Mouse (Mus musculus): ENCODE results near the gene Cdk6. TPM values are rescaled to one million over a fixed set of nuclear protein-coding genes. Genes with fewer than 3 reads are reported as not detected.

Cdk6 gene
- polyA plus RNA-seq, 1 experiment from 2014 or later: 59.1 TPM

DNA sequence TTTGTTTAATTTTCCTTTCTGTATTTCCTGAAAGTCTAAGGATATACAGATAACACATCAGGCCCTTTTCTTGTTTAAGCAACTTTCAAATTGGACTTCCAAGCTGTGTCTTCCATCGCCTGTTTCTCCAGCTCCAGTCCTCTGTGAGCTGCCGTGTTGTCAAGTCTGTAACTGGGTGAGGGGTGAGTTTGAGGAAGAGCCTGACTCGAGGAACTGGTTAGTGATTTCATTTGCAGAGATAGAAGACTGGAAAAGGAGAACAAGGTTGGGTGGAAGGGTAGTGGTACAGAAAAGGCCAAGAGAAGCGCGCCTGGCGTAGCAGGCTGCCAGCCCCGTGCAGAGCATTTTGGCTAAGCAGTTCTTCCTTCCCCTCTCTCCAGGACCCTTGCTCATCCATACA lies 120.1 kb downstream of the Cdk6 start:
- ATAC-seq (ENCODE audit: borderline replicate concordance, extremely low read depth, low FRiP score, low TSS enrichment): no peak
- no peak overlapping the region for H3K4me3 ChIP-seq
- H3K36me3 ChIP-seq: no peaks in the 10 kb centered on the region
- H3K4me2 ChIP-seq: no peak overlapping the region
- H3K9me3 ChIP-seq: no peaks in the 10 kb centered on the region
- no peak overlapping the region for H3K9ac ChIP-seq
- no peak overlapping the region for H3K27ac ChIP-seq
- H3K4me1 ChIP-seq: peaks cover 26% of the 10 kb centered on the region
- 72% methylated on average over 7 of the region's 7 CpGs for WGBS
- no peaks in the 10 kb centered on the region for H3K27me3 ChIP-seq

DNA sequence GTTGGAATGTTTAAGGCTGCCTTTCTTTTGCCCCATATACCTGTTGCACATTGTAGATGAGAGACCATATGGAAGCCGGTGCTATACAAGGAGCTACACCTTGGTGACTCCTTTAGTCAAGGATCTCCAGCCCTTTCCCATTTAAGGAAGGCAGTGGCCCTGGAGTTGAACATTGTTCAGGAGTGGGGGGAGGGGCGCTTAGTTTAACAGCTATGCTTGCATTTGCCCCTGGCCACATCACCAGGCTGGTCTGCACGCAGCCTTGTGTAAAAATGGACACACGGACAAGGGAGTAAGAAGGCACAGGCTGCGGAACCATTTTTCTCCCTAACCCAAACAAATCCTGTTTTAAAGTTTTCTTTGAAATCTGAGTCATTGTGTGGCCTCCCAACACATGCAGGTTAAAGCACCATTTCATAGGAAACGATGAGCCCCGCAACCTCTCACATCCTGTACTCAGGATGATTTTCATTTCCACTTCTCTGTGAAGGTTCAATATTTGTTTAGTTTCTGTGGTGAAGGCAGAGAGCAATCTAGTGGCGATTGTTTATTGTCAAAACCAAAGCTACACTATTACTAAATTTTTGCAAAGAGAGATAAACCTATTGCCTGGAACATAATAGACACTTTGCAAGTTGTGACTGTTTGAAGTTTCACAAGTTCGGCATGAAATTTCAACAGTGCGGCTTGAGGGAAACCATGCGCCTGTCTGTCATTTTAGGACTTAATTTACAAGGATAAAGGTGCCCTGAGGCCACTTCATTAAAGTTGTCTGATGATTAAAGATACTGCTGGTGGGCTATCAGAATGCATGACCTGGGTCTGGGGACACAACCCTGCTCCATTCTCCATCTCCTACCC lies 121.8 kb downstream of the Cdk6 start:
- ATAC-seq (ENCODE audit: borderline replicate concordance, extremely low read depth, low FRiP score, low TSS enrichment): no peak
- H3K4me3 ChIP-seq: no peak overlapping the region

DNA sequence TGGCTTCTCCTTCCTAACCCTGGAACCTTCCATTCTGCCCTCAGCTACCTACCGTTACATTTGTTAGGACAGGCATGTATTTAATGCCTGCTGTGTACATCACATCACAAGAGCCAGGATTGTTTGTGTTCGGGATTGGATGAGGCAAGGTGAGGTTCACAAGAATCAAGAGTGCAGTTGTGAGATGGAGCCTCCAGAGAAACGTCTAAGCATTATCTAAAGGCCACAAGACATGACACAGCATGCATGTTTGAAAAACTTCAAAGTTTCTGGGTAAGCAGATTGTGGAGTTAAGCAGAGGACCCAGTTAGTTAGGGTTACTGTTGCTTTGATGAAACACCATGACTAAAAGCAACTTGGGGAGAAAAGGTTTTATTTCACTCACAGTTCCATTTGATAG lies 122.5 kb downstream of the Cdk6 start:
- no peaks in the 10 kb centered on the region for H3K36me3 ChIP-seq
- H3K9me3 ChIP-seq: no peaks in the 10 kb centered on the region
- H3K27me3 ChIP-seq: no peaks in the 10 kb centered on the region
- 68% methylated on average over 3 of the region's 3 CpGs for WGBS
- H3K4me3 ChIP-seq: no peak overlapping the region
- no peak for ATAC-seq (ENCODE audit: borderline replicate concordance, extremely low read depth, low FRiP score, low TSS enrichment)
- H3K4me2 ChIP-seq: no peak overlapping the region
- no peak overlapping the region for H3K27ac ChIP-seq
- H3K9ac ChIP-seq: no peak overlapping the region
- H3K4me1 ChIP-seq: peaks cover 30% of the 10 kb centered on the region

More for the DNA sequence above, 121.8 kb downstream of the Cdk6 start:
- Histone ChIP-seq H3K27me3 (no peaks in the 10 kb centered on the region), H3K36me3 (no peaks in the 10 kb centered on the region), H3K4me1 (peaks cover 30% of the 10 kb centered on the region), H3K27ac (no peak overlapping the region), H3K9me3 (no peaks in the 10 kb centered on the region), H3K4me2 (no peak overlapping the region), H3K9ac (no peak overlapping the region)
- 36% methylated on average over 11 of the region's 11 CpGs for WGBS

DNA sequence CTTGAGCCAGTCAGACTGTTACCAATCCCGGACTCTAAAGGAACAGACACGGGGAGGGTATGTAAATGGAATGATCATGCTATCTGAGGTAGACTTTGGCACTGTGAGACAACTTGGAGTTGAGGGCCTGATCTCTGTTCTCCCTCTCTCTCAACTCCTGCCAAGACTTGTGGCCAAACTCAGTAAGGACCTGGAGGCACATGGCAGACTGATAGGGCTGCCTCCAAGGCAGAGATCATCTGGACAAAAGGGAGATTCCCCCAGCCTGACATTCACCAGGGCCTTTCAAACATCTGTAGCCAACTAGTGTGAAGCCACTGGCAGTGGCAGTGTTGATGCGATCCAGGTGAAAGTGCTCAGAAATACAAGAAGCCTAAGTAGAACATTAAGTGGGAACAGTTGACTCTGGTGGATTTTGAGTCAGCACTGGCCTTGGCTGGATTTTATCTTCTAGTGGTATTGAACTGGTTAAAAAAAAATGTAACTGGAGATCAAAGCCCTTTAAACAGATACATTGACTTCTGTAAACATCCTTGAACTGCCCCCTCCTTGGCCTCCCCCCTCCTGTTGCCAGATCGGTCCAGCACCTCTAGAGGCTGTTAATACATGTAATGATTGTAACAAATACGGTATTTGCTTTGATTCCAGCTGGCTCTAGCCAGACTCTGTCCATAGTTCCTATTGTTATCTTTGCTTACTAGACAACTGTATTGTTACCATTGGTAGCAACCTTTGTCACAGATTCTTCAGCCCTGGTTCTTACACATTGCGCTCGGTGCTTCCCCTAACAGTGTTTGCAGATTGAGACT lies 125.0 kb downstream of the Cdk6 start:
- Histone ChIP-seq H3K4me2 (no peak overlapping the region), H3K27me3 (no peaks in the 10 kb centered on the region), H3K36me3 (no peaks in the 10 kb centered on the region), H3K9me3 (no peaks in the 10 kb centered on the region), H3K4me1 (peaks cover 30% of the 10 kb centered on the region), H3K9ac (no peak overlapping the region), H3K27ac (peak overlapping the region; percentile 41; the same call in 1 of the 2 replicates), H3K4me3 (no peak overlapping the region)
- WGBS: 26% methylated on average over 7 of the region's 7 CpGs
- no peak; the same call in 1 of the 2 replicates for ATAC-seq (ENCODE audit: borderline replicate concordance, extremely low read depth, low FRiP score, low TSS enrichment)

DNA sequence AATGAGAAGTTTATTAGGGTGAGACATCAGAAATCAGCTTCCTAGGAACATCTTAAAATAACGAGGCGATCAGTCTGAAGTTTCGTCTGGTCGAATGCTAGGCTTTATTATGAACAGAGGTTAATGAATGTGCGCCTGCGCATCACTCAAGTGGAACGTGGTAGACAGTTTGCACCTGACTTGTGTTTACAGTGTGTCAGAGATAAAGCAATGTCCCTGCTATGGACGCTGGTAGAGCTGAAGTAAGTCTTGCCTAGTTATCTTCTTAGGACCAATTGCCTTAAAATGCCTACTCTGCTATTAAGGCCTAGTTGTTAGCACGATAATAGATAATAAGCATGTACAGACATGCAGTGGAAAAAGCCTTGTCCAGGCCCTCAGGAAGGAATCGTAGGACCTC lies 129.6 kb downstream of the Cdk6 start:
- Histone ChIP-seq H3K4me2 (no peak overlapping the region), H3K4me1 (peaks cover 9% of the 10 kb centered on the region), H3K9ac (no peak overlapping the region), H3K27me3 (no peaks in the 10 kb centered on the region), H3K4me3 (no peak overlapping the region), H3K27ac (no peak overlapping the region), H3K36me3 (no peaks in the 10 kb centered on the region), H3K9me3 (no peaks in the 10 kb centered on the region)
- ATAC-seq (ENCODE audit: borderline replicate concordance, extremely low read depth, low FRiP score, low TSS enrichment): no peak
- WGBS: 76% methylated on average over 10 of the region's 10 CpGs

DNA sequence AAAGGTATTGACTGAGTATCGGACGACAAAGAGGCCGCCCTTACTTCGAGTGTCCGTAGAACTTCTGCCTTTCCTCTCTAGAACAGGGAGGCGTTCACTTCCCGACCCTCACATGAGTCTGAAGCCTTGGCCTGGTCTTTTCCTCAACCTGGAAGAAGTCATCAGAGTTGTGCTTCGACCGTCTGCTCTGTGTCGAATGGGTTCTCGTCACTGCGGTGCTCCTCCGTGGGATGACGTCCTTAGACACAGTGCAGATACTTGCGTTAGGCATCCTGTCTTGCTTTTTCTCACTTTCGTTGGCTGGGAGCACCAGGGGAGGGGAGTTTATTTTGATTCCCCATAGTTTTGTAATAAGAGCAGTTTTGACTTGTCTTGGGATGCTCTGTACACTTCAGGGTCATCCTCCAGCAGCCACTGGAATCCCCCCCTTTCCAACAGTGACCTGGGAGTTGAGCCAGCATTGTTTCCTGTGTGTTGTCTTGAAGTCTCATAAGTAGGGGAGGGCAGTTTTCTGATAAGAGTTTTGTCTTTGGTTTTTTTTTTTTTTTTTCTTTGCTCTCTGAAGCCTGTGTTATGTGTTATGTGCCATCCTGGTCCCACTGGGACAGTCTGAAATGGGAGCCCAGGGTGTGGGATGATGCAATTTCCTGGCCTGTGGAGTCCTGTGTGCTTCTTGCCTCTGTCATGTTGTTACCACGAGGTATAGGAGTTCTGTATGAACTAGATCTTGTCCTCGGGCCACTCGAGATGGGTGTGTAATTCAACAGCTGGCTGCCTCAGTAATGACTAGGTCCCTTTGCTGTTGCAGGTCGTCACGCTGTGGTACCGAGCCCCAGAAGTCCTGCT lies 131.2 kb downstream of the Cdk6 start:
- Histone ChIP-seq H3K9ac (no peak overlapping the region), H3K4me3 (no peak overlapping the region), H3K9me3 (no peaks in the 10 kb centered on the region), H3K36me3 (no peaks in the 10 kb centered on the region), H3K27me3 (no peaks in the 10 kb centered on the region), H3K4me2 (no peak overlapping the region), H3K4me1 (no peaks in the 10 kb centered on the region), H3K27ac (no peak overlapping the region)
- ATAC-seq (ENCODE audit: borderline replicate concordance, extremely low read depth, low FRiP score, low TSS enrichment): no peak; the same call in 1 of the 2 replicates
- WGBS: 74% methylated on average over 22 of the region's 22 CpGs

DNA sequence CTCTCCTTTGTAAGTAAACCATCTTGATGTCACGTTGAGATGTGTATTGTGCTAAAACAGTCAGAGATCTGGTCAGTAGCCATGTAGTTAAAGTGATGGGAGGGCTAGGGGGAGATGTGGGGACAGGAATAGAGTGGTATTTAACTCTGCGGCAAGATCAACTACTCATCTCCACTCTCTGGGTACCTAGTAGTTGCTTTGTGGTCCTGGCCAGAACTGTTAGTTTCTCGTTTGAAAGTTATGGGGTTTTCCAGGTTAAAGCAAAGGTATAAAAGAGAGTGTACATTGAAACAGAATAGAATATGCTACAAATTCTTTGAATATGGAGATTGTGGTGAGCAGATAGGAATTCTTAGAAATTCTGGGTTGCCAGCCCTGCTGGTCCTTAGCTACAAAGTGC lies 136.4 kb downstream of the Cdk6 start:
- no peak overlapping the region for H3K4me2 ChIP-seq
- no peaks in the 10 kb centered on the region for H3K4me1 ChIP-seq
- H3K4me3 ChIP-seq: no peak overlapping the region
- no peaks in the 10 kb centered on the region for H3K27me3 ChIP-seq
- H3K9me3 ChIP-seq: no peaks in the 10 kb centered on the region
- H3K36me3 ChIP-seq: no peaks in the 10 kb centered on the region
- H3K9ac ChIP-seq: no peak overlapping the region
- ATAC-seq (ENCODE audit: borderline replicate concordance, extremely low read depth, low FRiP score, low TSS enrichment): no peak
- no peak overlapping the region for H3K27ac ChIP-seq
- WGBS: 77% methylated on average over 3 of the region's 3 CpGs

DNA sequence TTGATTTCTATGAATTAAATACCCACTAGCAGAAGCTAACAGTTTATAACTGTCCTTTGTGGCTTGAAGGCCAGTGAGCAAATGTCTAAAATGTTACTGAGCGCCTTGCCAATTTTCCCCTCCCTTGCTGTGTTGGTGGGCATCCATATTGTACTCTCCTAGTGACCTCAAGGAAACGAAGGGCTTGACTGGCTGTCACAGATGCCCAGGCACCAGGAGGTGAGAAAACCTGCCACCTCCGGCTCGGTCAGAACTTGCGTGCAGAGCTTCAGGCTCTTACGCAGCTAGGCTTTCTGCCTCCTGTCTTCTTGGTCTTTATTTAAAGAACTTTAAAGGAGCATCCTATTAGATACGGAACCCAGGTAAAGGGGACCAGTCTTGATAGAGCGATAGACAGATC lies 136.9 kb downstream of the Cdk6 start:
- Histone ChIP-seq H3K4me2 (no peak overlapping the region), H3K9me3 (no peaks in the 10 kb centered on the region), H3K4me3 (no peak overlapping the region), H3K27ac (no peak overlapping the region), H3K27me3 (no peaks in the 10 kb centered on the region), H3K4me1 (no peaks in the 10 kb centered on the region), H3K9ac (no peak overlapping the region), H3K36me3 (no peaks in the 10 kb centered on the region)
- 90% methylated on average over 8 of the region's 8 CpGs for WGBS
- ATAC-seq (ENCODE audit: borderline replicate concordance, extremely low read depth, low FRiP score, low TSS enrichment): no peak

DNA sequence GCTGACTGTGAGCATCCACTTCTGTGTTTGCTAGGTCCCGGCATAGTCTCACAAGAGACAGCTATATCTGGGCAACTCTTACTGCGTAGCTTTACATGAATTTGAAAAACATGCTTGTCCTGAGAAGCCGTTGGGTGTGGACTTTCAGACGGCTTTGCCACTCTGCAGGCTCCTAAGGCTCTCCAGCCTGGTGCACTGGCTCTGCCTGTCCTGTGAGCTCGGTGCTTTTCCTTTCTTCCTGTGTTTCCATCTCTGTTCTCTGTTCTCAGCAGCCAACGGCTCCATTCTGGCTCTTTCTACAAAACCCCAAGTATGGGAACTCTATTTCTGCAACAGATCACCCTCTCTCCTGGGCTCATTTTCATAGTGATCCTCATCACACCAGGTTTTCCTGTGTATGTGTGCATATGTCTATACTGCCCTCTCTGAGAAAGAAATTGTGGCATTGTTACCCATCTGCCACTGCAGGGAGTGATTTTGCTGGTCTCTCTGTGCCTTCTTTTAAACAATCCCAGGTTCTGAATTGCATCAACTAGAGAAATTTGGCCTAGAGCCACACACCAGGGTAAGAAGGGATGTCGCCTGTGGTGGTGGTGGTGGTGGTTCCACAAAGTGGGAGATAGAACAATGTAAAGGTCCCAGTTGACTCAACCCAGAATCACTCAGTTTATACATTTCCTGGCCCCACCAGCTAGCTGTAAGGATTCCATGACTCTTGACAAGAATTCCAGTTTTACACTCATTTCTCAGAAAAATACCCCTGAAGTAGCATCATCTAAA lies 137.9 kb downstream of the Cdk6 start:
- Histone ChIP-seq H3K4me1 (no peaks in the 10 kb centered on the region), H3K9me3 (no peaks in the 10 kb centered on the region), H3K9ac (no peak overlapping the region), H3K36me3 (no peaks in the 10 kb centered on the region), H3K27ac (no peak overlapping the region), H3K27me3 (no peaks in the 10 kb centered on the region), H3K4me3 (no peak overlapping the region), H3K4me2 (no peak overlapping the region)
- 83% methylated on average over 7 of the region's 7 CpGs for WGBS
- ATAC-seq (ENCODE audit: borderline replicate concordance, extremely low read depth, low FRiP score, low TSS enrichment): no peak

DNA sequence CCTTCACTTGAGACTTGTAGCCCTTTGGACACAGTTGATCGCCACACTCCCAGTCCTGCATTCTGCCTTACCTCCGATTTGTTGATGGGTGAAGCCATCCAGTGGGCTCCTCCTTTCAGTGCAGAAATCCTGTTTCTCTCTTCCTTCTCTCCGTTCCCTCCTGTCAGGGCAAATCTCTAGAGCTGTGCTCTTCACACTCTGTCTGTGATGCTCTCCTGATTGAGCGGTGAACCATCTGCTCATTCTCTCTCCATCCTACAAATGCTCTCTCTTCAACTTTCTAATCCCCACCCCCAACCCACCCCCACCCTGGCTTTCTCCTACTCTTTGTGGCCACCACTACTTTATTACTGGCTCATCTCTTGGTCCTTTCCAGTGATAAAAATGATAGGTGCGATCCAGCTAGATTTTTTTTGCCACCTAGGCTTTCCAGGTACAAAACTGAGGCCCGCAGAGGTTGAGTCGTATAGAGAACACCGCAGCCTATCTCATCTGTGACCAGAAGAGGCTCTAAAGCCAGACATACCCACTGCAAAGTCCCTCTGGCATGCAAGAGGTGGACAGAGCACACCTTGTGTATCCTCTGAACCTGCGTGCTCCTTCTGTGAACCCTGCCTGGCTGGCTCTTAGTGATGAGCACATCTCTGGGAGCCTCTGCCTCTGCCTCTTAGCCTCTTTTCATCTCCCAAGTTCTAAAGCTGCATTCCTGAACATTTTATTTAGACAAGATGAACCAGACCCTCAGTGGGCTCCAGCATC lies 139.5 kb downstream of the Cdk6 start:
- 91% methylated on average over 9 of the region's 9 CpGs for WGBS
- Histone ChIP-seq H3K4me3 (no peak overlapping the region), H3K27me3 (no peaks in the 10 kb centered on the region), H3K9me3 (no peaks in the 10 kb centered on the region), H3K36me3 (0 out of 2 replicates have a peak, but pooled peaks cover 3% of the 10 kb centered on the region), H3K27ac (no peak overlapping the region), H3K9ac (no peak overlapping the region), H3K4me2 (no peak overlapping the region), H3K4me1 (no peaks in the 10 kb centered on the region)
- no peak for ATAC-seq (ENCODE audit: borderline replicate concordance, extremely low read depth, low FRiP score, low TSS enrichment)
